Mouse (Mus musculus): ENCODE data around the gene Cast. TPM values are rescaled to one million over a fixed set of nuclear protein-coding genes. Genes with fewer than 3 reads are reported as not detected.

Cast gene
- total and polyA plus RNA-seq, 3 experiments = 15.3 to 24.9 (median 21.0) TPM

DNA sequence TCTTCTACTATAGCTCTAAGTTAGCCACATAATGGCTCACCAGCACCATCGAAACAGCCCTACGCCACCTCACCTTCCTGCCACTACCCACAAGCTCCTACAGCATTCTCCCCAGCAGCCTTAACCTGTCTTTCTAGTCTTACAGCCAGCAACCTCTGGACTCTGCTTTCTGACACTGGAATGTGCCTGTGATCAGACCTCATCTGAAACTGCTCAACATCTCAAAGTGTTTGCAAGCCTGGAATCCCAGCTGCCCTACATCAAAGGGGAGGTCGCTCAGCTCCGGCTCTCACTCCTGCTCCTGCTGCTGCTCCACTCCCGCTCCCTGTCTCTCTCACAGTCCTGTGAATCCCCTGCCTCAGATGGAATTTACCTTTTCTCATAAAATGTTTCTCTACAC lies 65.4 kb downstream of the Cast start:
- dilution Hi-C loops (cut with MboI; ENCODE audit: extremely low pct_ligation_motif_present, extremely low pct_unique_long_range_greater_than_20kb, low sequenced_read_pairs) = no loop called here
- no peak for TF ChIP-seq MAZ (IDR thresholded peaks at IDR 0.05; ENCODE audit: low read depth, low read length)
- TF ChIP-seq MEF2A (IDR thresholded peaks at IDR 0.05; ENCODE audit: borderline replicate concordance, low read depth, low read length) = no peak
- no peak for TF ChIP-seq MXI1 (IDR thresholded peaks at IDR 0.05; ENCODE audit: low read depth, low read length)
- no peak for TF ChIP-seq ZNF384 (IDR thresholded peaks at IDR 0.05; ENCODE audit: low read depth, low read length)
- TF ChIP-seq ETS1 (conservative IDR thresholded peaks at IDR 0.05; ENCODE audit: low read depth, low read length) = no peak
- in situ Hi-C loops (cut with MboI; ENCODE audit: low pct_ligation_motif_present, low pct_unique_long_range_greater_than_20kb, low sequenced_read_pairs) = no loop called here
- Histone ChIP-seq H3K4me3 (replicated peaks in 1 of 3; ENCODE audit: low read depth in 2 of 3, low read length in 2 of 3, poor library complexity in 1 of 3) (no peak overlapping the region), H3K9me3 (replicated peaks; ENCODE audit: low read length) (no peaks in the 10 kb centered on the region), H3K27me3 (replicated peaks) (no peaks in the 10 kb centered on the region), H3K9ac (ENCODE audit: insufficient read depth, low read depth) (no peak overlapping the region), H3K27ac (ENCODE audit: insufficient read depth, low read depth) (no peak overlapping the region), H3K4me1 (ENCODE audit: control insufficient read depth in 1 of 2, insufficient read depth in 2 of 2) (no peaks in the 10 kb centered on the region), H3K36me3 (replicated peaks in 1 of 2; ENCODE audit: control insufficient read depth in 1 of 2, insufficient read depth in 1 of 2, low read length in 1 of 2) (peaks cover 18 to 67% of the 10 kb centered on the region in 2 experiments), H3K4me2 (ENCODE audit: insufficient read depth, low read depth, poor library complexity, severe bottlenecking) (no peak overlapping the region), H3K79me2 (replicated peaks; ENCODE audit: control insufficient read depth, extremely low read depth, insufficient read depth, poor library complexity, severe bottlenecking) (no peaks in the 10 kb centered on the region)
- no peak for DNase-seq (ENCODE audit: extremely low read depth)

GRCm38 (mm10) chr13:74736396-74736795 lies 72.2 kb downstream of the Cast start:
- Histone ChIP-seq H3K4me2 (ENCODE audit: insufficient read depth, low read depth, poor library complexity, severe bottlenecking) (no peak overlapping the region), H3K9me3 (replicated peaks; ENCODE audit: low read length) (no peaks in the 10 kb centered on the region), H3K4me3 (replicated peaks in 1 of 3; ENCODE audit: low read depth in 2 of 3, low read length in 2 of 3, poor library complexity in 1 of 3) (no peak overlapping the region), H3K9ac (ENCODE audit: insufficient read depth, low read depth) (no peak overlapping the region), H3K27ac (ENCODE audit: insufficient read depth, low read depth) (no peak overlapping the region), H3K36me3 (replicated peaks in 1 of 2; ENCODE audit: control insufficient read depth in 1 of 2, insufficient read depth in 1 of 2, low read length in 1 of 2) (peaks cover 30 to 62% of the 10 kb centered on the region in 2 experiments), H3K79me2 (replicated peaks; ENCODE audit: control insufficient read depth, extremely low read depth, insufficient read depth, poor library complexity, severe bottlenecking) (no peaks in the 10 kb centered on the region), H3K4me1 (ENCODE audit: control insufficient read depth in 1 of 2, insufficient read depth in 2 of 2) (no peaks in the 10 kb centered on the region), H3K27me3 (replicated peaks) (no peaks in the 10 kb centered on the region)
- dilution Hi-C loops (cut with MboI; ENCODE audit: extremely low pct_ligation_motif_present, extremely low pct_unique_long_range_greater_than_20kb, low sequenced_read_pairs) (no loop called here), in situ Hi-C loops (cut with MboI; ENCODE audit: low pct_ligation_motif_present, low pct_unique_long_range_greater_than_20kb, low sequenced_read_pairs) (no loop called here)
- DNase-seq (ENCODE audit: extremely low read depth) = no peak
- no peak for TF ChIP-seq RCOR1 (conservative IDR thresholded peaks at IDR 0.05; ENCODE audit: low read depth, low read length)
- no peak for TF ChIP-seq ETS1 (conservative IDR thresholded peaks at IDR 0.05; ENCODE audit: low read depth, low read length)
- TF ChIP-seq MAX (IDR thresholded peaks at IDR 0.05; ENCODE audit: low read length) = no peak
- no peak for TF ChIP-seq CHD1 (IDR thresholded peaks at IDR 0.05; ENCODE audit: low read depth, low read length)
- no peak for TF ChIP-seq NRF1 (IDR thresholded peaks at IDR 0.05; ENCODE audit: low read depth, low read length)
- TF ChIP-seq IRF4 (IDR thresholded peaks at IDR 0.05; ENCODE audit: low read depth, low read length) = no peak
- TF ChIP-seq MAFK (IDR thresholded peaks at IDR 0.05; ENCODE audit: insufficient replicate concordance, low read length) = no peak
- no peak for TF ChIP-seq POLR2A (IDR thresholded peaks at IDR 0.05; ENCODE audit: low read depth, low read length)
- no peak for TF ChIP-seq USF1 (IDR thresholded peaks at IDR 0.05; ENCODE audit: low read depth, low read length)
- no peak for TF ChIP-seq KAT2A (IDR thresholded peaks at IDR 0.05; ENCODE audit: insufficient replicate concordance, low read length)
- no peak for TF ChIP-seq ZKSCAN1 (IDR thresholded peaks at IDR 0.05; ENCODE audit: borderline replicate concordance, low read depth, low read length)
- TF ChIP-seq ZC3H11A (IDR thresholded peaks at IDR 0.05; ENCODE audit: low read depth, low read length) = no peak
- no peak for TF ChIP-seq SMC3 (IDR thresholded peaks at IDR 0.05; ENCODE audit: low read depth, low read length)
- no peak for TF ChIP-seq CHD2 (IDR thresholded peaks at IDR 0.05; ENCODE audit: low read length)
- TF ChIP-seq SIN3A (IDR thresholded peaks at IDR 0.05; ENCODE audit: low read length) = no peak
- TF ChIP-seq PAX5 (IDR thresholded peaks at IDR 0.05; ENCODE audit: low read length) = no peak
- TF ChIP-seq RAD21 (IDR thresholded peaks at IDR 0.05; ENCODE audit: low read depth, low read length) = no peak
